Mouse (Mus musculus) c-Kit-positive CD71-negative TER-119-negative erythroid progenitor cells, embryonic 14.5 days (primary cell): ENCODE measurements around the gene Lrrc17.

ENCODE experiments used
- DNase-seq: peaks from one replicate; pipeline ENCODE4 v3.0.0-alpha.2; 2013; ENCODE audit warnings: low read depth

The Lrrc17 gene

GRCm38 (mm10) chr5:21543409-21544201 is at the start of gene Lrrc17:
Gene Lrrc17 (plus strand): TSS chr5:21543559.
- DNase-seq: no peak

- DNase-seq: no peak
Observed at GRCm38 (mm10) chr5:21494781-21495180, 48.6 kb upstream of the Lrrc17 start.

GRCm38 (mm10) chr5:21496321-21496720 is 47.0 kb upstream of the Lrrc17 start:
- DNase-seq: no peak

- DNase-seq: no peak
Observed at GRCm38 (mm10) chr5:21496881-21497280, 46.5 kb upstream of the Lrrc17 start.

GRCm38 (mm10) chr5:21498490-21498889 is 44.9 kb upstream of the Lrrc17 start:
- DNase-seq: no peak

- no peak for DNase-seq
Observed at GRCm38 (mm10) chr5:21498925-21499324, 44.4 kb upstream of the Lrrc17 start.

GRCm38 (mm10) chr5:21500133-21500532 is 43.2 kb upstream of the Lrrc17 start:
- DNase-seq: no peak

GRCm38 (mm10) chr5:21500941-21501340 is 42.4 kb upstream of the Lrrc17 start:
- DNase-seq: no peak

GRCm38 (mm10) chr5:21502936-21503610 is 40.3 kb upstream of the Lrrc17 start:
- no peak for DNase-seq

- no peak for DNase-seq
Observed at GRCm38 (mm10) chr5:21505159-21505558, 38.2 kb upstream of the Lrrc17 start.

GRCm38 (mm10) chr5:21506887-21507286 is 36.5 kb upstream of the Lrrc17 start:
- no peak for DNase-seq

- DNase-seq: no peak
Observed at GRCm38 (mm10) chr5:21509801-21510200, 33.6 kb upstream of the Lrrc17 start.

- no peak for DNase-seq
Observed at GRCm38 (mm10) chr5:21513363-21513762, 30.0 kb upstream of the Lrrc17 start.

GRCm38 (mm10) chr5:21517562-21517961 is 25.8 kb upstream of the Lrrc17 start:
- DNase-seq: peak; percentile 8

- DNase-seq: no peak
Observed at GRCm38 (mm10) chr5:21518207-21518606, 25.2 kb upstream of the Lrrc17 start.

GRCm38 (mm10) chr5:21519166-21519565 is 24.2 kb upstream of the Lrrc17 start:
- no peak for DNase-seq

- DNase-seq: no peak
Observed at GRCm38 (mm10) chr5:21526835-21527485, 16.4 kb upstream of the Lrrc17 start.

- no peak for DNase-seq
Observed at GRCm38 (mm10) chr5:21527488-21527911, 15.9 kb upstream of the Lrrc17 start.

- DNase-seq: no peak
Observed at GRCm38 (mm10) chr5:21528068-21528842, 15.1 kb upstream of the Lrrc17 start.

GRCm38 (mm10) chr5:21529110-21529720 is 14.1 kb upstream of the Lrrc17 start:
- no peak for DNase-seq

GRCm38 (mm10) chr5:21532126-21532525 is 11.2 kb upstream of the Lrrc17 start:
- no peak for DNase-seq

- DNase-seq: no peak
Observed at GRCm38 (mm10) chr5:21532921-21533320, 10.4 kb upstream of the Lrrc17 start.
